Mouse (Mus musculus) G1E (cell line): ENCODE results near the gene Pds5b. TPM values are rescaled to one million over a fixed set of nuclear protein-coding genes. Genes with fewer than 3 reads are reported as not detected.

Source experiments
- ATAC-seq: 2 replicates; pipeline ENCODE4 v1.8.0; 2016; ENCODE audit warnings: mild to moderate bottlenecking; ENCODE audit not compliant: insufficient number of reproducible peaks, poor library complexity, low FRiP score, severe bottlenecking; ENCODE audit errors: extremely low read depth
- DNase-seq: peaks from one replicate; pipeline ENCODE4 v3.0.0; 2012; ENCODE audit warnings: low spot score
- H3K27me3 ChIP-seq: 2 replicates; pipeline ENCODE4 v1.6.1; 2012; ENCODE audit warnings: mild to moderate bottlenecking, low read length, inconsistent platforms; ENCODE audit not compliant: insufficient read depth
- H3K36me3 ChIP-seq: replicated peaks from 2 replicates; pipeline ENCODE3; 2012; ENCODE audit warnings: mild to moderate bottlenecking, inconsistent platforms
- H3K4me1 ChIP-seq: 2 replicates; pipeline ENCODE4 v1.6.1; 2012; ENCODE audit warnings: low read depth, low read length, inconsistent platforms, mixed read lengths; ENCODE audit not compliant: insufficient read depth
- H3K4me3 ChIP-seq: 2 replicates; pipeline ENCODE4 v1.5.1; 2012; ENCODE audit warnings: low read depth, mild to moderate bottlenecking, inconsistent platforms, low read length, moderate library complexity, mixed read lengths
- H3K9me3 ChIP-seq: replicated peaks from 2 replicates; pipeline ENCODE4 v1.6.1; 2012; ENCODE audit warnings: inconsistent platforms
- CTCF ChIP-seq: IDR thresholded peaks from 2 replicates; pipeline ENCODE4 v1.5.1; 2012; ENCODE audit warnings: low read depth, low read length, inconsistent platforms, mixed read lengths
- GATA1 ChIP-seq: IDR thresholded peaks from 2 replicates; pipeline ENCODE4 v1.6.1; 2012; ENCODE audit warnings: borderline replicate concordance, low read length, inconsistent platforms, mixed read lengths
- GATA2 ChIP-seq: IDR thresholded peaks from 2 replicates; pipeline ENCODE4 v1.6.1; 2012; ENCODE audit warnings: low read depth, low read length, inconsistent platforms, borderline replicate concordance
- POLR2AphosphoS5 ChIP-seq: IDR thresholded peaks from 2 replicates; pipeline ENCODE4 v1.6.1; 2012; ENCODE audit warnings: low read depth, low read length, inconsistent platforms; ENCODE audit not compliant: insufficient replicate concordance
- TAL1 ChIP-seq: conservative IDR thresholded peaks from 2 replicates; pipeline ENCODE4 v1.6.1; 2012; ENCODE audit warnings: low read depth, low read length, inconsistent platforms, mixed read lengths
- polyA plus RNA-seq: library from polyadenylated mRNA; stranded (reverse); fragments of >175 nt; gene quantifications from 2 replicates; pipeline ENCODE4 v1.2.3, GENCODE M21; 2012
- total RNA-seq, 2 experiments: library from RNA; stranded (forward) in 1 of 2; stranded (reverse) in 1 of 2; fragments of 200-1000 nt in 1 of 2; fragments of >200 nt in 1 of 2; fragmentation: Nextera tagmentation in 1 of 2; gene quantifications; 2 replicates each; pipeline ENCODE4 v1.2.3; 2014 to 2017

Pds5b gene
- total and polyA plus RNA-seq, 3 experiments = 3.2 to 87.9 (median 45.5) TPM

GRCm38 (mm10) chr5:150794181-150794580, 120.6 kb downstream of the Pds5b start:
- peaks cover 53% of the 10 kb centered on the region for H3K36me3 ChIP-seq
- H3K4me1 ChIP-seq = no peaks in the 10 kb centered on the region
- TF ChIP-seq TAL1 (no peak), GATA2 (no peak), GATA1 (no peak), POLR2AphosphoS5 (no peak), CTCF (no peak)
- no peak overlapping the region for H3K4me3 ChIP-seq
- ATAC-seq = no peak
- DNase-seq = no peak
- H3K27me3 ChIP-seq = no peaks in the 10 kb centered on the region
- H3K9me3 ChIP-seq = no peaks in the 10 kb centered on the region

GRCm38 (mm10) chr5:150800056-150800455, 126.5 kb downstream of the Pds5b start:
- H3K4me1 ChIP-seq = no peaks in the 10 kb centered on the region
- no peaks in the 10 kb centered on the region for H3K9me3 ChIP-seq
- H3K36me3 ChIP-seq = peaks cover 55% of the 10 kb centered on the region
- no peak overlapping the region for H3K4me3 ChIP-seq
- TF ChIP-seq GATA2 (no peak), POLR2AphosphoS5 (no peak), GATA1 (no peak), TAL1 (no peak), CTCF (no peak)
- H3K27me3 ChIP-seq = no peaks in the 10 kb centered on the region
- ATAC-seq = no peak
- no peak for DNase-seq

- Histone ChIP-seq H3K4me1 (no peaks in the 10 kb centered on the region), H3K36me3 (peaks cover 6% of the 10 kb centered on the region), H3K27me3 (no peaks in the 10 kb centered on the region), H3K9me3 (no peaks in the 10 kb centered on the region), H3K4me3 (no peak overlapping the region)
- ATAC-seq (no peak), DNase-seq (no peak)
- TF ChIP-seq CTCF (no peak), POLR2AphosphoS5 (no peak), TAL1 (no peak), GATA1 (no peak), GATA2 (no peak)
Measured at GRCm38 (mm10) chr5:150814111-150814990, 140.8 kb downstream of the Pds5b start.

- H3K4me1 ChIP-seq = no peaks in the 10 kb centered on the region
- no peak for TF ChIP-seq POLR2AphosphoS5
Measured at GRCm38 (mm10) chr5:150815400-150815799, 141.9 kb downstream of the Pds5b start.

GRCm38 (mm10) chr5:150816775-150817174, 143.2 kb downstream of the Pds5b start:
- H3K9me3 ChIP-seq = no peaks in the 10 kb centered on the region
- no peaks in the 10 kb centered on the region for H3K27me3 ChIP-seq
- no peaks in the 10 kb centered on the region for H3K4me1 ChIP-seq
- TF ChIP-seq GATA2 (no peak), POLR2AphosphoS5 (no peak), TAL1 (no peak), GATA1 (no peak), CTCF (no peak)
- no peak for DNase-seq
- H3K36me3 ChIP-seq = peaks cover 3% of the 10 kb centered on the region
- no peak overlapping the region for H3K4me3 ChIP-seq
- no peak for ATAC-seq

More at GRCm38 (mm10) chr5:150815400-150815799, 141.9 kb downstream of the Pds5b start:
- DNase-seq (no peak), ATAC-seq (no peak)
- H3K36me3 ChIP-seq = peaks cover 3% of the 10 kb centered on the region
- no peaks in the 10 kb centered on the region for H3K27me3 ChIP-seq
- no peaks in the 10 kb centered on the region for H3K9me3 ChIP-seq
- no peak overlapping the region for H3K4me3 ChIP-seq

- Histone ChIP-seq H3K4me1 (no peaks in the 10 kb centered on the region), H3K36me3 (no peaks in the 10 kb centered on the region), H3K9me3 (no peaks in the 10 kb centered on the region), H3K27me3 (no peaks in the 10 kb centered on the region), H3K4me3 (no peak overlapping the region)
- no peak for DNase-seq
- TF ChIP-seq CTCF (no peak), POLR2AphosphoS5 (no peak), TAL1 (no peak), GATA2 (no peak), GATA1 (no peak)
- ATAC-seq = no peak
Measured at GRCm38 (mm10) chr5:150818041-150818440, 144.5 kb downstream of the Pds5b start.
